Mouse (Mus musculus) gastrocnemius, postnatal 36 days (tissue): ENCODE measurements around the gene Vmn2r20. TPM values are rescaled to one million over a fixed set of nuclear protein-coding genes. Genes with fewer than 3 reads are reported as not detected.
"Not testable (repeated sequence)": the region's sequence is repeated elsewhere in the genome, so short reads cannot be mapped to it uniquely, and the experiment has no call there.

Experiments
- DNase-seq, 2 experiments: peaks; one replicate each; pipeline ENCODE4 v3.0.0; 2022
- intact Hi-C: fragments of 180-260 bp; cut with DNase I; formaldehyde crosslinking; loops from one replicate; pipeline ENCODE4 v1.15.1; 2025
- long read RNA-seq, 2 experiments: library from polyadenylated mRNA; stranded (forward); transcript quantifications; one replicate each; pipeline ENCODE4 v2.0.0; 2021
- total RNA-seq, 2 experiments: library from RNA; stranded (reverse); gene quantifications; 2 replicates each; pipeline ENCODE4 v1.2.3; 2021

The Vmn2r20 gene
- total RNA-seq: not detected
- long read RNA-seq, experiment 1: 0 reads
- long read RNA-seq, experiment 2: 0 reads

DNA sequence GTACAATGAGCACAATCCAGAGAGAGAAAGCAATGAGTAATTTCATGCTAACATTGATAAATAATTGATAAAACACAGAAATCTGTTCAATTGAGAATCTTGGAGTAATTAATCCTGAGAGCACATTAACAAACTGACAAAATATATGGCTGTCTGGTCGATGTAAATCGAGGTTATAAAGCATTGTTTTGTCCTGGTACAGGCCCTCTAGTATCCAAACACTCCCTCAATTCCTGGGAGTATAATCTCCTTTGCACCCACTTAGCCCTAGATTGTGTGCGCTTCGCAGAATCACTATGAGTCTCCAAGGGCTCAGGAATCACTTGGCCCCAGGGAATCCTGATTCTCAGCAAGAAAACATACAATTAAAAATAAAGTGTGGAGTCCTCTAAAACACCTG, at the start of gene Vmn2r20:
Vmn2r20 (minus strand) TSS at position 101 of the 400 bp plus-strand sequence.
- intact Hi-C loops, DNase-seq: not testable (repeated sequence)

DNA sequence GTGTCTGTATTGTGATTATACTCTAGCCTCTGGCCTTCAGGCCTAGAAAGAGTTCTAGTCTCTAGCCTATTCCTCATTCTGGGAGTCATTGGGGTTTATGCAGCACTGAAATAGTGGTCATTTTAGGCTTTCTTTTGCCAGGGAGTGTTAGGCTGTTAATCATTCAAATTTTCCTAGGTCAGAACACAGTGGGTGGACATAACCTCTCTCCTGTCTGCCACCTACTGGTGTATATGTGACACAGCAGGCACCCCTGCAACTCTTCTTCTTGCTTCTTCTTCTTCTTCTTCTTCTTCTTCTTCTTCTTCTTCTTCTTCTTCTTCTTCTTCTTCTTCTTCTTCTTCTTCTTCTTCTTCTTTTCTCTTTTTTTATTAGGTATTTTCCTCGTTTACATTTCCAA, 6.5 kb upstream of the Vmn2r20 start:
- intact Hi-C loops, DNase-seq: not testable (repeated sequence)

- DNase-seq, intact Hi-C loops: not testable (repeated sequence)
These were observed 10.8 kb downstream of the Vmn2r20 start for GRCm38 (mm10) chr6:123406918-123407665.

GRCm38 (mm10) chr6:123388824-123389223, 29.1 kb downstream of the Vmn2r20 start:
- DNase-seq, intact Hi-C loops: not testable (repeated sequence)

DNA sequence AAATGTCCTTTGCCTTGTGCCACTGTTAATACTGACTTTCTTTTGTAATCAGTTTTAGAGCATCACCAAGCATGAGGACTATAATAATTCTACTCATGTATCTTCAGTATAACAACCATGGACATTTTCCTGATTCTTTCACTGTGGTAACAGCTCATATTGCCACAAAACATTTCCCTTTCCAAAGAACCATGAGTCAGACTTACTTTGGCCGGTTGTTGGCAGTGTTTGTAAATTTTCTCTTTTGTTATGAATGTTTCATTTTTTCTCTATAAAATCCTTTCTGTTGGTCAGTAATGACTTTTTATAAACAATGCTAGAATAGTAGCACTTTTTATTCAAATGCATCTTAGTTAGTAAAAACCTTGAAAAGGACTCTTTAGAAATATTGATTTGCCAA, 71.8 kb downstream of the Vmn2r20 start:
- no peak for DNase-seq
- intact Hi-C loops: no loop called here

DNA sequence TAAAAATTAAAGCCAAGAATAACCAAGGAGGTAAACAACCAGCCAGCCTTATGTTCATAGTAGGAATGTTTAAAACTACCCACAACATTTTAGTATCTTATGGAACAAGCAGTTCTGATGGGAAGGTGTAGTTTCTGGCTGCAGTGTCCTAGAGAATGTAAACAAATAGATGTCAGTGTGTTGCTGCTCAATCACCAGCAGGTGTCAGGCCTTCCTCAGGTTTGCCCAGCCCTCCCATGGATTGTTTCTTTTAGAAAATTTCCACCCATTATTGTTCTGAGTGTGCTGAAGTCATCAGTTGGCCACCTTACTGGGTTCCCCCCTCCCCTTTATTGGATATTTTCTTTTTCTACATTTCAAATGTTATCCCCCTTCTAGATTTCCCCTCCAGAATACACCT, 77.8 kb downstream of the Vmn2r20 start:
- no peak for DNase-seq
- intact Hi-C loops: no loop called here

GRCm38 (mm10) chr6:123332503-123332902, 85.4 kb downstream of the Vmn2r20 start:
- DNase-seq: no peak
- intact Hi-C loops: no loop called here

Other genes with a start within 250 kb of the Vmn2r20 start
- not detected for gene Clec4b2, start 245.2 kb downstream of the Vmn2r20 start, total RNA-seq
- gene Clec4n, start 188.3 kb downstream of the Vmn2r20 start, total RNA-seq: not detected
- not detected for gene Clec4d, start 156.0 kb downstream of the Vmn2r20 start, total RNA-seq
- not detected for gene Clec4e, start 128.2 kb downstream of the Vmn2r20 start, total RNA-seq
- not detected for gene Vmn2r19, start 109.8 kb downstream of the Vmn2r20 start, total RNA-seq
- gene Vmn2r21, start 115.3 kb upstream of the Vmn2r20 start, total RNA-seq: not detected
- gene Vmn2r22, start 232.6 kb upstream of the Vmn2r20 start, total RNA-seq: not detected